Mouse (Mus musculus): ENCODE measurements around the gene Tent4b.

The Tent4b gene

DNA sequence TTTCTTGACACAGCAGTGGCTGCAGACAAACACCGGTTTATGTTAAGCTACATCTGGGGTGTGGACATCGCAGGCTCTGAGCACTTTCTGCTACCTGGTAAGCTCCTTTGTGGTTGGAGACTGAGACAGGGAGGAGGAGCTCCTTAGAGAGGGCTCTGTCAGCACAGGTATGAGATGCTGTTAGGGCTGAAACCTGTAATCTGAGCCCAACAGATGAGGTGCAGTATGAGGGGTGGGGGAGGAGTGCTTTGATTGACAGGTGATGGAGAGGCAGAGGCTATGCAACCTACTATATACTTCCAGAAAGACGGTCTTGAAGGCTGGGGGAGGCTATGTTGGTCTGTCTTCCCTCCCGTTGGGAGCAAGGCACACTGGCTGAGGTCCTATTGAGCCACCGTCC lies 80.2 kb downstream of the Tent4b start:
- DNase-seq (ENCODE audit: low spot score in 2 of 2) = no peak

DNA sequence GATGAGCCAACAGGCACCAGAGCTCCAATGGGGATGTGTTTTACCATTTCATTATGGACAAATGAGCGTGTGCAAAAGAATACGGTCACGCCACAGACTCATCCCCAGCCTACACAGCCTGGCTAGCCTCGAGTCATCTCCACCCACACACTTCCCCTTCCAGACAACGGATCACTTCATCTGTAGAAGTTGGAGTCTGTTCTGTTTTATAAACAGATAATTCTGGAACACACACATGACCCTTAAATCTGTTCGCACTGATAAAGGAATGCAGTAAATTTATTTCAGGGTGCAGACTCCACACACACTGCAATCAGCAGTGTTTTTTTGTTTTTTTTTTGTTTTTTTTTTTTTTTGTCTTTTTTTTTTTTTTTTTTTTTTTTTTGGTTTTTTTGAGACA lies 80.7 kb downstream of the Tent4b start:
- peak in 1 of 2 experiments; percentile 37 for DNase-seq (ENCODE audit: low spot score in 2 of 2)

DNA sequence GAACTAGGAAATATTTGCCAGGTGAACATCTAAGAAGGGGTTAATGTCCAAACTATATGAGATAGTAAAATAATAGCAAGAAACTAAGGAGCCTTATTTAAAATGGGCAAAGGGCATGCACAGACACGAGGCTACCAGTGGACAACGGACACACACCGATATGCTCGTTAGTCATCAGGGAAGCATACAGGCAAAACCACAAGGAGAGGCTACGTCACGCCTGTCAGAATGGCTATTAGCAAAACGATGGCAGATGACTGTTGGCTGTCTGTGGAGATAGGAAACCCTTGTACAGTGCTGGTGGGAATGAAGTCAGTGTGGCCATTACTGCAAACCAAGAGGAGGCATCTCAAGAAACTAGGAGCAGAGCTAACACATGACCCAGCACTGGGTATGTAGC lies 81.9 kb downstream of the Tent4b start:
- no peak for DNase-seq (ENCODE audit: low spot score in 2 of 2)

DNA sequence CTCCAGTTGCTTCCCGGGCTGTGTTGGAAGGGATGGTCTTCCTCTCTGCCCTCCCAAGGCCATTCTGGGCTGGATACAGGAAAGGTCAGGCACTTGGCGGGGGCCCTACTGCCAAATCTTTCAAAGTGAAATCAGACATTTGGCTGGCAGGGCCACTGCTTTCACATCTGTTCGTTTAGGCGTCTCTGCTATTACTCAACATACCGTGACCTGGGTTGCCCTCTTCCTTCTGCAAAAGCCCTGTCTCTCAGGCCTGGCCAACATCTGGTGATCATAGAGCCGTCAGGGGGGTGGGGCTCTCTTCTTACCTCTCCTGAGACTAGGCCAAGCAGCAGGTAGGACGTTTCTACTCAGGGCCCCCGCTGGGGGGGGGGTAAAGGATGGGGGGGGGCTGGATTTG lies 83.7 kb downstream of the Tent4b start:
- peak in 1 of 2 experiments; percentile 68 for DNase-seq (ENCODE audit: low spot score in 2 of 2)

DNA sequence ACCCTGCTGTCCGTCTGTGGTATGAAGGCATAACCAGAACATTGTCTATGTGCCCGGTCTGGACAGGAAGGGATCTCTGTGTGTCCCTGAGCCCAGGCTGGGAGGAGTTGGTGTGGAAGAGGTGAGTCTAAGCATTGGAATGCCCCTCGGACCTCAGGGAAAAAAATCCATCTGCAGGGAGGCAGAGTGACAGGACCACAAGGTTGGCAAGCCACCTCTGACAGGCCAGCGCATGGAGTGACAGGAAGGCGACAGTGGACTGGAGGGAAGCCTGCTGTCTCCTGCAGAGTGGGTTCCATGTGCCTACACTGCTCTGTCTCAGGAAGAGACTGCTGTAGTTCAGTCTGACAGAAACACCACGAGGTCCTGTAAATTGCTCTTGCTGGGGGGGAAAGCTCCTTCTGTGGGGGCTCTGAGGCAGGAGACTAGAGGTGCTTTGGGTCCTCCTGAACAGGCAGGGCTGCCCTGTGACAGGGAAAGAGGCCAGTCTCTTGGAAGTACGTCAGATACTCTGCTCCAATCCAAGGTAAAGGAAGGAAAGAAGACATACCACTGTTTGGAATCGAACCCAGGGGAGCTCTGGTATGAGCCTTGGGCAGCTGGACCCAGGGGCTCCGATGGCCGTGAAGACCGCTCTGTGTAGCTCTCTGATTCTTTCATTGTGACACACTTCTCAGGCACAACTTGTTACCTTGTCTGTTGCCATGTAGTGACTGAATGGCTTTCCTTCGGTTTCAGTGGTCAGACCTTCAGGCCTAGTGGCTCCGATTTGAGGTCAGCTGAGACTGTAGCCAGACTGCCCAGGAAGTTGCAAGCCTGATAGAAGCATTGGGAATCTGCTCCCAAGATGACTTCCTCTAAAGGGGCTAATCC lies 84.5 kb downstream of the Tent4b start:
- peak in 1 of 2 experiments; percentile 15 for DNase-seq (ENCODE audit: low spot score in 2 of 2)

DNA sequence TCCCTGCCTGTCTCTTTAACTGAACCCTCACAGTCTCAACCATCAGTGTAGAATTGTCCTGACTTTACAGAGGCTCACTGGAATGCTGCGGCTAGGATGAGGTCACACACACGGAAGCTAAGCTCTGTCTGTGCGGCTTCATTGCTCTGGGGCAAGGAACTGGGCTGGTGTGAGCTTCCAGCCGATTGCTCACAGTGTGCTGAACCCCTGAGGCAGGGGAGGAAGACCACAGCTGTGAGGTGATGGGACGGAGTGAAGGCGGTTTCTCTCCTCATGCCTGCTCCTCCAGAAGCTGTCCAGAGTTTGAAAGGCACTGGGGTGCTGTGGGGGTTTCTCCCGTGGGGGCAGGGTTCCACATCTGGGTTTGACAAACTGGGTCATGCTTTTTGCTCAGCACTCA lies 85.7 kb downstream of the Tent4b start:
- peak in 1 of 2 experiments; percentile 16 for DNase-seq (ENCODE audit: low spot score in 2 of 2)

DNA sequence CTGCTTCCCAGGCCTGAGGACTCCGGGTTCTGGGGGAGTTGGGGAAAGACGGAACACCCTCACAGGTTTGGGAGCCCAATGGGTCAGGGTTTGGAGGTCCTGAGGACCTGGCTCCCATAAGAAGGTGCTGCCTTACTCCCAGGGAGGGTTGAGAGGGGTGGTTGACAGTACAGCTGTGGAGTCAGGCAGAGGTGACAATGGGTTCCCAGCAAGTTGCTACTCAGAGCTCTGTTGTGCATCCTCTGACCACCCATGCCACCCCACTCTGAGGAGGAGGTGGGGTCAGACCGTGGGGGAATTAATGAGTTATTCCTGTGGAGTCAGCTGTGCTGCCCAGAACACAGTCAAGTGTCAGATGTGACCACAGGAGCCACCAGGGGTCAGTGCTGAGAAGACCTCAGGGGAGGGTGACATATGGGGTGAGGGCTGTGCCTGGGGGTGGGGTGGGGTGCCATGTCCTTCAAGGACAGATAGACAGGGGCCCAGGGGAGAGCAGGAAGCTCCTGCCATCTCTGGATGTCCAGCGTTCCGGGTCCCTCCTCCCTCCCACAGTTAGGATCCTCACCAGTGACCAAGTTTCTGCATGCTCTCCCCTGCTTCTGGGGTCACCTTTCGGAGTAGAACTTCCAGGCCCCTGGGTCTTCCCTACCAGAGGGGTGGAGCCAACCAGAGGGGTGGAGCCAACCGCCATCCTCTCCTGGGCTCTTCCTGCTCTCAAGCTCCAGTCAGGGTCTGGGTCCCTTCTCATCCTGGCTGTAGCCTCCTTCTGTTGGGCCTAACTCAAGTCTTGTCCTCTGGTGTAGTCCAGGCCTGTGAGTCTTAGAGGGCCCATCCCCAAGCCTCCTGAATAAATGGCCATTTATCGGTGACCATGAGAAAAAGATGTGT lies 86.7 kb downstream of the Tent4b start:
- peak in 1 of 2 experiments; percentile 75 for DNase-seq (ENCODE audit: low spot score in 2 of 2)

DNA sequence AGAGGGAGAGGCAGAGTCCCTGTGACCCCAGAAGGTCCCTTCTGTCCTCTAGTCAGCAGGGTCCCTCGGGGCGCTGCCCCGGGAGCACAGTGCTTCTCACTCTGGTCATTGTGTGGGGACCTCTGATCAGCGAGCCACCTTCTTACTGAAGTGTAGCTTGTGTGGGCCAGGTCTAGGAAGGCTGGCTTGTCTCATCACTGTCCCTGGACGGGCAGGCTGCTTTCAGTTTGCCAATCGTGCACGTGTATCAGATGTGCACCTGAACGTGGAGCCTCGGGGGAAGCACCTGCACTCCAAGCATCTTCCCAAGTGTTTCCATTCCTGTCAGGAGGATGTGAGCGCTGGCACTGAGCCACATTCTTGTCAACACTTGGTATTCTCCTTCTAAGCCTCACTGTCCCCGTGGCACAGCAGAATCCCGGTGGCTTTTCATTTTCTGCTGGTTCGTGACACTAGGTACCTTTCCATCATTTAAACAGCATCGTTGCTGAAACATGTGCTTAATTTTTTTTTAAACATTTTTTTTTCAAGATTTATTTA lies 87.5 kb downstream of the Tent4b start:
- peak in 1 of 2 experiments; percentile 16 for DNase-seq (ENCODE audit: low spot score in 2 of 2)

DNA sequence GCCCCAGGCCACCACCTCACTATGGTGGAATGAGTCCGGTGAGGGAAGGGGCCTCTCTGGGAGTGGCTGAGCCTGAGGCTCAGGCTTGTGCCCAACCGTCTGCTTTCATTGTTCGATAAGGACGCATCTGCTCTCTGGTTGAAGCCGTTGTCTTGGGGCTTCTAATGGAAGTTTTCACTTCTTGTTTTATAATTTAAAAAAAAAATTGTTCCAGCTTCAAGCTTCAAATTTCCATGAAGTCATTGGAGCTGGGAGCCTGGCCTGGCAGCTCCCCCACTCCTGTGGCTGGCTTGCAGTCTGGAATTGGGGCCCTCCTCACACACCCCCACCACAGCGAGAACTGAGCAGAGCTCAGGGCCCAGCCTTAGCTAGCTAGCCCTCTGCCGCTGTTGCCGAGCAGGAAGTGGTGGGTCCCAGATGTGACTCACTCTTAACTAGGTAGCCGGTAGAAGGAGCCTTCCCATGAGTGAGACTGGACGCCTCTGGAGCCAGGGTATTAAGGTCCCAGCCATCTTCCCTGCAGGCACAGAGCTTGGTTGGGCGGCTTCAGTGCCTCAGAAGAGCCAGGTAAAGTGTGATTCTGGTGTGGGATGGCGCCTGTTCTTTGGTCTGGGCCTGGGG lies 89.7 kb downstream of the Tent4b start:
- peak; percentile 63 to 70 for DNase-seq (ENCODE audit: low spot score in 2 of 2)

DNA sequence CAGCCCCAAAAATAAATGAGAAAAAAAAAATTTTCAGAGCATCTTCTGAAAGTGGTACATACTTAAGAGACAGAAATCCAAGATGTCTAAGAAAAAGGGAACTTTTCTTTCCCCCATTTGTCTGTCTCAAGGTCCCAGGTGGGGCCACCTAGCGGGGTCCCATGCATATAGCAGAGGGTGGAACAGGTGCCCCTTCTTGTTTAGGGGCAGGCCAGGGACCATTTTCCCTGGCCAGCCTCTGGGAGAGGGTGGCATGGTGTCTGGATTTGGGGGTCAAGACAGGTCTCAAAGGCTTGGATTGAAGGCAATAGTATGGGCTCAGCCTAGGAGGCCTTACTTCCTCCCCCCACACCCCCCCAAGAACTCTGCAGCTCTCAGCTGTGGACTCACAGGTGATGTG lies 90.9 kb downstream of the Tent4b start:
- no peak for DNase-seq (ENCODE audit: low spot score in 2 of 2)

DNA sequence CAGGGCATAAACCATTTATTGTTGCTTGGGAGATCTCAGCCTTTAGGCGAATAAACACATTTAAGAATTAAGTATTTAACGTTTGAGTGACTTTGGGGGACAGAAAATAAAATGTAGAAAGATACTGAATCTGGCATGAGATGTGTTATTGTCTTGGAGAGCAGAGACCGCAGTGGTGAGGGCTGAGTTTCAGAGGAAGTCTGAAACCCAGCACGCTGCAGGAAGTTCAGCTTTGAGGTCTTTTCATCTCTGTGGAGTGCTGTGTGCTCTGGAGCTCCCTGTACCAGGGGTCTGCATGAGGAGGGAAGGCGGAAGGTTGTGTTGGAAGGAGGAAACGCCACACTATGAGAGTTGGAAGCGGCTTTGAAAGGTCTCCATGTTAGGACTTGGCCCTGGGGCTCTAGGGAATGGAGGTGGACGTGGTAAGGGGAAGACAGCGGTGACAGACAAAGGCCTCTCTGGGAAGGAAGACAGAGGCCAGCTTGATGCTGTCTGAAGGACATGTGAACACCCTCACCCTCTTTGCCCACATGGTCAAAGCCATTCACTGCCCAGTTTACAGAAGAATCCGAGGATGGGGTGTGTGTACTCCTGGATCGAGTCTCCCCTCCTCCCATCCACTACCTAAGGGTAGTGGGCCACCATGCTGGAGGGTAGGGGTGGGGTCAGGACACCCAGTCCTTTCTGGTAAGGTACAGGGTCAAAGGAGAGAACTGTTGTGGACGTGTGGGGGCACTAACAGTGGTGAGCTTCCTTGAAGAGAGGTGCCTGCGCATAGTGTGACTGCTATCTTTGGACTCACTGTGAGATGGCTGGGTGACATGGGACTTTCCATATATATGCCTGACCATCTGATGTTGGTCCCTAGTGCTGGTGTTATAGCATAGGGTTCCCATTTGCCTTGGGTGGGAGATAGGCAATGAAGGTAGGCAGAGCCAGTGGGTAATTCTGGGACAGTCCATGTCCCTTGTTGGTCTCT lies 91.6 kb downstream of the Tent4b start:
- DNase-seq (ENCODE audit: low spot score in 2 of 2) = no peak

DNA sequence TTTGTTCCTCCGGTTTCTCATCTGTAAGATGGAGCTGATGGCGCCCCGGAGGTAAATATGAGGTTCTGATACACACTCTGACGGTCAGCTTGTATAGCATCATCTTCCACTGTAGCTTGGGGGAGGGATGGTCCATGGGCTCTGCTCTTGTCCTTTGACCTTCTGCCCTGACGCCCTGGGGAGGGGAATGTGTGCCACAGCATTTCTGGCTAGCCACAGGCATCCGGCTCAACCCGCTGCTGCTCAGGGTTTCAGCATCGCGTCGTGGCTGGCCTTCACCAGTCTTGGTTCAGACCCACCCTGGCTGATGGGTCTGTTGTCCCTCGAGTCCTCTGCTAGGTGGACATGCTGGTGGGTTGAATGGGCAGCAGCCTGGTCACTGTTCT lies 92.3 kb downstream of the Tent4b start:
- no peak for DNase-seq (ENCODE audit: low spot score in 2 of 2)

DNA sequence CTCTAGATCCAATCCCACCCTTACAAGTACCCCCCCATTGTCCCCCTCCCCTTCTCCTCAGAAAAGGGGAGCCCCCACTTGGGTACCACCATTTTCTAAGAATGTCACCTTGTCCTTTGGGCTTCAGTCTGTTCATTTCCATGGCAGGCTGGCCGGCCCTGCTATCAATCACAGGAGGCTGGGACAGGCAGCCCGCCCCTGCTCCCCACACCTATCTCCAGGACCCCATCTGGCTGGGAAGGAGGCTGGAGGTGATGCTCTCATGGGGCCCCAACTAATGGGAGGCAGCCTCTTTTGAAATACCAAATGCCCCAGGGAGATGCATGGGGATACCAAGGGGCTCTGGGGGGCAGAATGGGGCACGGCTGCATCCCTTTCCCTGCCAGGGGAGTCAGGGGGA lies 93.9 kb downstream of the Tent4b start:
- DNase-seq (ENCODE audit: low spot score in 2 of 2) = no peak

DNA sequence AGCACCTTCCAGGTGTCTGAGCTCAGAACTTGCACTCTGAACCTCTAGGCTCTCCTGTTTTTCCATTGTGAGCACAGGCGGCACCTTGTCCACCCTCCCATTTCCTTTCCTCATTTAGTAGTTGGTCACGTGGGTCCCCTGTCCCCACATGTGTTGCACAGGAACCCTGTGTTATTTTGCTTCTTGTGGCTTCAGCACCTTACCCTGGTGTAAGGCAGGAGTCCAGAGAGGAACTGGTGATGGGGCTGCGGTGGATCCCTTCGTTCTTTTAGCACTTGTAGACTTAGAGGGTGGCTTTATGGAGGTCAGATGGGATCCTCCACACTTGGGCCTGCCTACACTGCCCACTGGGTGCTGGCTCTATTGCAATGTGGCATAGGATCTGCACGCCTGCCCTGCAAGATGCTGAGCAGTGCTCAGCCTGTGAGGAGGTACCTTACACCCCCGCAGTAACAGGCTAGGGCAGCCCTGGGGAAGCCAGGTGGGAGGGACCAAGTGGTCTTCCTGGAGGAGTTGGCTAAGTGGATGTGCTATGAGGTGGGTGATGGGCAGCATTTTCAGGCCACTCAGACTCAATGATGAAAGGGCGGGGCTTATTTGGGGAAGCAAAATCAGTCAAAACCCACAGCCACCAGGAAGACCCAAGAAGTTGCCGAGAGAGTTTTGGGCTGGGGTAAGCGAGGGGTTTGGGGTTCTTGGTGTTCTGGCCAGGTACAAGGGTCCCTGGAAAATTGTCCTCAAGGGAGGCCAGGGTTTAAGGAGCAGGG lies 94.8 kb downstream of the Tent4b start:
- DNase-seq (ENCODE audit: low spot score in 2 of 2) = peak; percentile 30 to 64

DNA sequence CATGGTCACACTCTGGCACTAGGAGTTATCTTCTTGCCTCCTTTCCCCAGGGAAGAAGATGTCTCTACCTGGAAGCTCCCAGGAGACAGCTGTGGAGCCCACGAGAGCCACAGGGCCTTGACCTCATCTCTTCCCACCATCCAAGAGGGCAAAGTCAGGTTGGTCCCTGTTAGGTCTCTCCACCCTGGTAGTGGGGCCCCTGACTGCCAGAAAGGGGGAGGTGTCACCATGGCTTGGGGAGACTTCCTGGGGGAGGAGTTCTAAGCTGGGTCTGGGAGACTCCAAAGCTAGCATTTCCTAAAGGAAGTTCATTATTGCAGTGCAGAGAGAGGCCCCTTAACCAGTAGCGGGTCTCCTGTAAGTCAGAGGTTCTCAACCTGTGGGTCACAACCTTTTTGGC lies 96.0 kb downstream of the Tent4b start:
- no peak for DNase-seq (ENCODE audit: low spot score in 2 of 2)

DNA sequence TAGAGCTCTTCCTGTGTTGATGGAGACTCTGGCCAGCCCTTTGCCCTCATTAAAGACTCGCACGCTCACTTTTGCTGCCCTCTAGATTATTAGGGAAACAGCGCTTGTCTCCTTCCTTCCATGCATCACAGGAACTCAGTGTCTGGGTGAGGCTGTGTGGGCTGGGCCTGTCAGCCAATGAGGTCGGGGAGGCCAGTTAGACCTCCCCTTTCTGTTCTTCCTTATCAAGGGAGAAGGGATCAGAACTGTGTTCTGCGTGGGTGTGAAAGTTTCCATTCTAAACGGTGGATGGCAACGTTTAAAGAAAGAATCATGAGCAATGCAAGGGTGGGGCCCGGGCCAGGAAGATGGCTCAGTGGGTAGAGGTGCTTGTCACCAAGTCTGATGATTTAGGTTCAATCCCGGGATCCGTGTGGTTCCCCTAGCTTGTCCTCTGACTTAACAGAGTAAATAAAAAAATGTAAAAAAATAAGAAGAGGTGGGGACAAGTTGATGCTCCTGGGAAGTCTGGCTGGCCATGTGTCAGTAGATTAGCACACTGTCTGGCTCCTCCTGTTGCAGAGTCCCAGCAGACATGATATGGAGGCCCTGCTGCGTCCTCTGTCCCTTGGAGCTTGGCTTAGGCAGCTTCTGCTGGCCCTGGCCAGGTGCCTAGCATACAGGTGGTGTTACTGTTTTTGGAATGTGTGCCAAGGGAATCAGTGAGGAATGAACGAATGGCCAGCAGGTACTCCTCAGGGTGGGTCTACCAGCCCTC lies 99.1 kb downstream of the Tent4b start:
- DNase-seq (ENCODE audit: low spot score in 2 of 2) = no peak

DNA sequence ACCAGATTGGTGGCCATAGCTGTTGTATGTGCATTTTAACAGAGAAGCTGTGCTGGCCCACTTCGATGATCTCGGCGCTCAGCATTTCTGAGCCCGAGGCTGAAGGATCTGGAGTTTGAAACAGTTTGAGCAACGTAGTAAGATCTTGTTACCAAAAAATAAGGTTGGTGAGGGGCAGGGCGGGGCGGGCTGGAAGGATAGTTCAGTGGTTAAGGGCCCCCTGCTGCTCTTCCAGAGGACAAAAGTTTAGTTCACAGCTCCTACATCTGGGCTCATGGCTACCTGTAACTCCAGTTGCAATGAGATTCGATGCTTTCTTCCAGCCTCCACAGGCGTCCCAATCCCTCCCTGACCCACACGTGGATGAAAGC lies 99.7 kb downstream of the Tent4b start:
- no peak for DNase-seq (ENCODE audit: low spot score in 2 of 2)

DNA sequence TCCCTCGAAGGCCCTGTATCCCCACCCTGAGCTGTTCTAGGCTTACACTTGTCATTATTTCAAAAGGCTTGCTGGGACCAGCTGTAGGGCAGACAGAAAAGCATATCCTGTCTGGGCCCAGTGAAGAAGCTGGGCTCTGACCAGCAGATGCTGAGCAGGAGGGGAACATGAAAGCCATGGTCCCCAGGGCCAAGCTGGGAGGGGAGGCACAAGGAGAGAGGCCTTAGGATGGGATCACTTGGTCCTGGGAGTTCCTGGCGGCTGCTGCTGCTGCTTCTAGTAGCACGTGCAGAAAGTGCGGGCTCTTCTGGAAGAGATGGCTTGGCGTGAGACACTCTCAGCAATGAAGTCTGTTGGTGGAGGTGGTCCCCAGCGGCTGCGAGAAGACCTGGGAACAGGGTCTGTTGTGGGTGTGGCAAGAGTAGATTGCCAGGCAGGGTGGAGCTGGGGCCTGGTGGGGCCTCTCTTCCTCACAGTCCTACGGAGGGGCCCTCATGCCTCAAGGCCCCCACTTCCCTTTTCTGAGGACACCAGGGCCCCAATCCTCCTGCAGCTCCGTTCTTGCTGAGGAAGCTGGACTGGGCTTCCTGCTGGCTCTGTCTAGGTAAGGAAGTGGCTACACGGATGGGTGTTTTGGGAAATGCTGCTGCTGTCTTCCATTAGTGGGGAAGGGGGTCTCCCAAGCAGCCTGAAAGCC lies 101.0 kb downstream of the Tent4b start:
- peak; percentile 35 to 58 for DNase-seq (ENCODE audit: low spot score in 2 of 2)
